Mouse (Mus musculus): ENCODE results near the gene Ttc39b.
"Not testable (repeated sequence)": the region's sequence is repeated elsewhere in the genome, so short reads cannot be mapped to it uniquely, and the experiment has no call there.

GRCm38 (mm10) chr4:83235304-83235703 is 88.8 kb downstream of the Ttc39b start:
- TF ChIP-seq CTCF (IDR thresholded peaks at IDR 0.05; ENCODE audit: extremely low read depth, insufficient read length, insufficient replicate concordance, low read depth, low read length); POLR2A (IDR thresholded peaks at IDR 0.05; ENCODE audit: low read depth, low read length): not testable (repeated sequence)

All from small intestine, adult 2 months (tissue).